Mouse (Mus musculus) liver, postnatal 0 days (tissue): ENCODE measurements around the gene Mpdz.

ENCODE experiments used
- CTCF ChIP-seq: sonication (generic); IDR thresholded peaks from 2 replicates; pipeline ENCODE4 v1.5.1; 2016; ENCODE audit warnings: antibody characterized with exemption, low read depth
- EP300 ChIP-seq: IDR thresholded peaks from 2 replicates; pipeline ENCODE4 v1.6.1; 2016; ENCODE audit warnings: antibody characterized with exemption, low read depth, mild to moderate bottlenecking

DNA sequence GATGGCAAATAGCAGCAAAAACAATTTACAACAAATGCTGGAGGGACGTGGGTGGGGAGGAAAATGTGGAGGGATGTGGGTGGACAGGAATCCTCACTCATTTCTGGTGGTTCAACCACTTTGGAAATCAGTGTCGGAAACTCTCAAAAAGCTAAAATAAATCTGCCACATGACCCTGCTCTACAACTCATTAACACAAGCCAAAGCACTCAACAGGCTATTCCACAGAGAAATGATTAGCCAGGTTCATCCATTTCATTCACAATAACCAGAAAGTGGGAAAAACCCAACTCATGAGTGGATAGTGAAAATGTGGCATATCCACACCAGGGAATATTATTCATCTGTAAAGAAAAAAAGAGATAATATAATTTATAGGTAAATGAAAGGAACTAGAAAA is 47.9 kb upstream of the Mpdz start:
- TF ChIP-seq EP300 (no peak), CTCF (no peak)
